Mouse (Mus musculus) adrenal gland, adult 2 months (tissue): ENCODE measurements around the gene Ank2. TPM values are rescaled to one million over a fixed set of nuclear protein-coding genes. Genes with fewer than 3 reads are reported as not detected.
A peak's percentile ranks its signal among the peaks of the same experiment; 100 is the strongest.

Source experiments
- DNase-seq: peaks from one replicate; pipeline ENCODE4 v3.0.0; 2021
- polyA plus RNA-seq: library from polyadenylated mRNA; depleted of rRNA; stranded (reverse); fragments of >200 nt; gene quantifications from 2 replicates; pipeline ENCODE4 v1.2.3, GENCODE M21; 2012
- total RNA-seq, 2 experiments: library from RNA; stranded (reverse); gene quantifications; 2 replicates each; pipeline ENCODE4 v1.2.3; 2021

Ank2 gene
- total and polyA plus RNA-seq, 3 experiments, result 30.1 to 44.8 (median 36.3) TPM

- no peak for DNase-seq
Measured at GRCm38 (mm10) chr3:126977399-126977798, 521.8 kb downstream of the Ank2 start.

GRCm38 (mm10) chr3:126976793-126977192 lies 522.4 kb downstream of the Ank2 start:
- DNase-seq, result no peak

GRCm38 (mm10) chr3:126975409-126975808 lies 523.7 kb downstream of the Ank2 start:
- DNase-seq, result no peak

- DNase-seq, result no peak
Measured at GRCm38 (mm10) chr3:126973551-126973950, 525.6 kb downstream of the Ank2 start.

- DNase-seq, result no peak
Measured at GRCm38 (mm10) chr3:126971531-126971930, 527.6 kb downstream of the Ank2 start.

- no peak for DNase-seq
Measured at GRCm38 (mm10) chr3:126968721-126969120, 530.4 kb downstream of the Ank2 start.

GRCm38 (mm10) chr3:126965767-126966166 lies 533.4 kb downstream of the Ank2 start:
- DNase-seq, result no peak

GRCm38 (mm10) chr3:126962326-126962725 lies 536.8 kb downstream of the Ank2 start:
- no peak for DNase-seq

GRCm38 (mm10) chr3:126952698-126953097 lies 546.5 kb downstream of the Ank2 start:
- DNase-seq, result no peak

- DNase-seq, result no peak
Measured at GRCm38 (mm10) chr3:126946591-126946990, 552.6 kb downstream of the Ank2 start.

GRCm38 (mm10) chr3:126944838-126945237 lies 554.3 kb downstream of the Ank2 start:
- no peak for DNase-seq

- DNase-seq, result no peak
Measured at GRCm38 (mm10) chr3:126944081-126944480, 555.1 kb downstream of the Ank2 start.

GRCm38 (mm10) chr3:126940452-126940851 lies 558.7 kb downstream of the Ank2 start:
- no peak for DNase-seq

- DNase-seq, result no peak
Measured at GRCm38 (mm10) chr3:126931884-126932506, 567.2 kb downstream of the Ank2 start.

GRCm38 (mm10) chr3:126923575-126924382 lies 575.4 kb downstream of the Ank2 start:
- DNase-seq, result no peak

GRCm38 (mm10) chr3:126921941-126922340 lies 577.2 kb downstream of the Ank2 start:
- no peak for DNase-seq

GRCm38 (mm10) chr3:126920296-126920695 lies 578.9 kb downstream of the Ank2 start:
- no peak for DNase-seq

- no peak for DNase-seq
Measured at GRCm38 (mm10) chr3:126918805-126919473, 580.2 kb downstream of the Ank2 start.

GRCm38 (mm10) chr3:126916381-126916780 lies 582.8 kb downstream of the Ank2 start:
- no peak for DNase-seq

GRCm38 (mm10) chr3:126903543-126903942 lies 595.6 kb downstream of the Ank2 start:
- peak; percentile 32 for DNase-seq

- no peak for DNase-seq
Measured at GRCm38 (mm10) chr3:126886644-126887043, 612.5 kb downstream of the Ank2 start.

GRCm38 (mm10) chr3:126886090-126886489 lies 613.1 kb downstream of the Ank2 start:
- DNase-seq, result no peak

- DNase-seq, result no peak
Measured at GRCm38 (mm10) chr3:126878233-126878632, 620.9 kb downstream of the Ank2 start.
